In genomic region chr2:132607141-132608093, GRCm38 (mm10) we compare ENCODE assay signal across 8 mouse cellular contexts. TPM values are rescaled to one million over a fixed set of nuclear protein-coding genes. Genes with fewer than 3 reads are reported as not detected.
DNase-seq lines count a peak whose midpoint lies in the region; ATAC-seq and TF ChIP-seq lines count a peak whose summit lies in the region.

No protein-coding gene starts in this region.

- no peak for TF ChIP-seq POLR2A in small intestine, adult 2 months (IDR thresholded peaks at IDR 0.05; ENCODE audit: low read depth, low read length)

- H3K4me3 ChIP-seq in embryonic facial prominence, embryonic 15.5 days (replicated peaks) = no peak overlapping the region
- no peak overlapping the region for H3K4me3 ChIP-seq in hindbrain, embryonic 14.5 days (replicated peaks; ENCODE audit: low read length)
- H3K4me3 ChIP-seq in small intestine, adult 2 months (ENCODE audit: low read depth, low read length) = no peak overlapping the region

- H3K9me3 ChIP-seq in embryonic facial prominence, embryonic 15.5 days (replicated peaks) = no peaks in the 10 kb centered on the region
- no peaks in the 10 kb centered on the region for H3K9me3 ChIP-seq in hindbrain, embryonic 14.5 days (ENCODE audit: control insufficient read depth, low read length)

- H3K27ac ChIP-seq in embryonic facial prominence, embryonic 15.5 days (replicated peaks) = peak overlapping the region; percentile 52
- H3K27ac ChIP-seq in hindbrain, embryonic 14.5 days = no peak overlapping the region
- H3K27ac ChIP-seq in small intestine, adult 2 months (ENCODE audit: insufficient read depth, low read depth, low read length) = peak overlapping the region; percentile 44

- peak; percentile 99 for ATAC-seq in CD4-positive, CD25-positive, alpha-beta regulatory T cell, adult 4 months
- peak; percentile 36 for ATAC-seq in embryonic facial prominence, embryonic 15.5 days (ENCODE audit: insufficient number of reproducible peaks, low FRiP score, low TSS enrichment, low read depth)
- ATAC-seq in hindbrain, embryonic 14.5 days (ENCODE audit: low FRiP score) = peak; percentile 27; the same call in 1 of the 2 replicates

- 33% methylated on average over 10 of the region's 10 CpGs for WGBS in embryonic facial prominence, embryonic 15.5 days
- WGBS in hindbrain, embryonic 14.5 days = 46% methylated on average over 10 of the region's 10 CpGs
- 24% methylated on average over 10 of the region's 10 CpGs for WGBS in small intestine, adult 2 months

- peak; percentile 11; the same call in 1 of the 2 replicates for TF ChIP-seq CTCF in small intestine, adult 2 months (IDR thresholded peaks at IDR 0.05; ENCODE audit: extremely low read depth, insufficient read length, insufficient replicate concordance, low read depth, low read length)

- no peak overlapping the region for H3K9ac ChIP-seq in embryonic facial prominence, embryonic 15.5 days
- no peak overlapping the region for H3K9ac ChIP-seq in hindbrain, embryonic 14.5 days

- no peak overlapping the region for H3K4me2 ChIP-seq in embryonic facial prominence, embryonic 15.5 days (replicated peaks)
- H3K4me2 ChIP-seq in hindbrain, embryonic 14.5 days (replicated peaks) = no peak overlapping the region

- peaks cover 13% of the 10 kb centered on the region for H3K4me1 ChIP-seq in embryonic facial prominence, embryonic 15.5 days
- no peaks in the 10 kb centered on the region for H3K4me1 ChIP-seq in hindbrain, embryonic 14.5 days (replicated peaks; ENCODE audit: control insufficient read depth, insufficient read depth, low read length)
- peaks cover 11% of the 10 kb centered on the region; the same call in 1 of the 2 replicates for H3K4me1 ChIP-seq in small intestine, adult 2 months (ENCODE audit: control insufficient read depth, insufficient read depth, insufficient read length, low read length)

- H3K36me3 ChIP-seq in embryonic facial prominence, embryonic 15.5 days = no peaks in the 10 kb centered on the region
- H3K36me3 ChIP-seq in hindbrain, embryonic 14.5 days (replicated peaks; ENCODE audit: control insufficient read depth, insufficient read depth) = no peaks in the 10 kb centered on the region
- no peaks in the 10 kb centered on the region for H3K36me3 ChIP-seq in small intestine, adult 2 months (ENCODE audit: control insufficient read depth, insufficient read depth, low read length)

- DNase-seq in adrenal gland, postnatal 14 days = peak; percentile 25
- DNase-seq in adrenal gland, postnatal 36 days = no peak
- DNase-seq in hindbrain, embryonic 14.5 days (ENCODE audit: low spot score) = peak; percentile 58
- peak; percentile 61 for DNase-seq in lung, postnatal 25 days (ENCODE audit: low spot score)
- no peak for DNase-seq in cerebellum, postnatal 25 days

- H3K27me3 ChIP-seq in embryonic facial prominence, embryonic 15.5 days = no peaks in the 10 kb centered on the region
- H3K27me3 ChIP-seq in hindbrain, embryonic 14.5 days (ENCODE audit: control insufficient read depth, insufficient read depth, low read length) = no peaks in the 10 kb centered on the region
- no peaks in the 10 kb centered on the region for H3K27me3 ChIP-seq in small intestine, adult 2 months (ENCODE audit: control insufficient read depth, insufficient read depth, low read length)

RNA-seq across cellular contexts. Expression of gene Gpcpd1, which starts 19.9 kb away (rescaled TPM):
- total RNA-seq in adrenal gland, postnatal 14 days (2021) = 36.2 and 47.1 TPM in 2 replicates
- 10 to 100 TPM; 19.5 to 57.4 TPM for total RNA-seq in adrenal gland, postnatal 36 days (2021)
- 10 to 100 TPM; 46.5 to 51.5 TPM for polyA plus RNA-seq in CD4-positive, CD25-positive, alpha-beta regulatory T cell, adult 4 months (2017; shearing (Covaris generic))
- 47.3 and 48.3 TPM in 2 replicates for polyA plus RNA-seq in embryonic facial prominence, embryonic 15.5 days (2015; fragmentation: Nextera tagmentation; extraction: Ambion mirVana)
- polyA plus RNA-seq in hindbrain, embryonic 14.5 days (2014; fragmentation: Nextera tagmentation; extraction: Ambion mirVana) = 76.5 and 102 TPM in 2 replicates
- 1.6 TPM in 2 replicates for polyA plus RNA-seq in small intestine, adult 2 months (2012; rRNA removed)

Comparison
In these comparisons a context has a peak if more than half of its experiments do, and no peak if none do; other contexts are left out.
1. DNase-seq: peak in adrenal gland, postnatal 14 days (single experiment), hindbrain, embryonic 14.5 days (single experiment) and lung, postnatal 25 days (single experiment); none in adrenal gland, postnatal 36 days (0 of 2) and cerebellum, postnatal 25 days (0 of 2).
2. ATAC-seq: peak in every context shown above with its lines; median percentile 99 in CD4-positive, CD25-positive, alpha-beta regulatory T cell, adult 4 months; 36 in embryonic facial prominence, embryonic 15.5 days; 27 in hindbrain, embryonic 14.5 days.
3. RNA of gene Gpcpd1, which starts 19.9 kb away (polyA plus RNA-seq): 76.5 to 102 TPM in hindbrain, embryonic 14.5 days, 46.5 to 51.5 TPM in CD4-positive, CD25-positive, alpha-beta regulatory T cell, adult 4 months and 47.3 to 48.3 TPM in embryonic facial prominence, embryonic 15.5 days; 1.6 TPM in small intestine, adult 2 months; every median in the first group is over 10 times any median in the second.